Mouse (Mus musculus) midbrain, embryonic 11.5 days (tissue): ENCODE measurements around the gene Srgn. TPM values are rescaled to one million over a fixed set of nuclear protein-coding genes. Genes with fewer than 3 reads are reported as not detected.
A peak's percentile ranks its signal among the peaks of the same experiment; 100 is the strongest.

Experiments used
- ATAC-seq: fragments of 200-750 bp; cut with Nextera tagmentation; 2 replicates; pipeline ENCODE4 v1.8.0; 2017; ENCODE audit warnings: moderate TSS enrichment, moderate library complexity; ENCODE audit not compliant: low FRiP score
- DNase-seq: peaks from one replicate; pipeline ENCODE4 v3.0.0; 2015; ENCODE audit warnings: low spot score; ENCODE audit errors: missing footprints
- H3K27ac ChIP-seq: fragments of 300-500 bp; sonication (generic); 2 replicates; pipeline ENCODE4 v1.5.1; 2014; ENCODE audit warnings: low read depth, low read length
- H3K27me3 ChIP-seq: fragments of 300-500 bp; sonication (generic); 2 replicates; pipeline ENCODE4 v1.6.1; 2014; ENCODE audit warnings: mild to moderate bottlenecking, low read length, moderate library complexity, mixed read lengths; ENCODE audit not compliant: control insufficient read depth, insufficient read depth
- H3K36me3 ChIP-seq: fragments of 300-500 bp; sonication (generic); 2 replicates; pipeline ENCODE4 v1.6.1; 2014; ENCODE audit warnings: mild to moderate bottlenecking, low read length, moderate library complexity, mixed read lengths; ENCODE audit not compliant: control insufficient read depth, insufficient read depth
- H3K4me1 ChIP-seq: fragments of 300-500 bp; sonication (generic); 2 replicates; pipeline ENCODE4 v1.6.1; 2014; ENCODE audit warnings: low read length; ENCODE audit not compliant: control insufficient read depth, insufficient read depth
- H3K4me2 ChIP-seq: fragments of 300-500 bp; sonication (generic); 2 replicates; pipeline ENCODE4 v1.6.1; 2014; ENCODE audit warnings: mild to moderate bottlenecking, moderate library complexity
- H3K4me3 ChIP-seq: fragments of 300-500 bp; sonication (generic); 2 replicates; pipeline ENCODE4 v1.5.1; 2014; ENCODE audit warnings: low read depth, low read length
- H3K9ac ChIP-seq: fragments of 300-500 bp; sonication (generic); 2 replicates; pipeline ENCODE4 v1.6.1; 2014; ENCODE audit warnings: low read length
- H3K9me3 ChIP-seq: fragments of 300-500 bp; sonication (generic); 2 replicates; pipeline ENCODE4 v1.6.1; 2016; ENCODE audit warnings: low read length; ENCODE audit not compliant: control insufficient read depth
- WGBS: fragments of 180-500 bp; shearing (Covaris S2); extraction: QIAGEN DNeasy Blood & Tissue Kit; methylation state at CpG from one replicate; pipeline ENCODE4 v1.1.7; 2014; 5-methylcytosine and 5-hydroxymethylcytosine counted together
- polyA plus RNA-seq: library from polyadenylated mRNA; unstranded; fragments of >200 nt; fragmentation: Nextera tagmentation; extraction: Ambion mirVana; gene quantifications from 2 replicates; pipeline ENCODE4 v1.2.1, GENCODE M21; 2014

The Srgn gene
- polyA plus RNA-seq = 6.6 and 6.8 TPM in 2 replicates

DNA sequence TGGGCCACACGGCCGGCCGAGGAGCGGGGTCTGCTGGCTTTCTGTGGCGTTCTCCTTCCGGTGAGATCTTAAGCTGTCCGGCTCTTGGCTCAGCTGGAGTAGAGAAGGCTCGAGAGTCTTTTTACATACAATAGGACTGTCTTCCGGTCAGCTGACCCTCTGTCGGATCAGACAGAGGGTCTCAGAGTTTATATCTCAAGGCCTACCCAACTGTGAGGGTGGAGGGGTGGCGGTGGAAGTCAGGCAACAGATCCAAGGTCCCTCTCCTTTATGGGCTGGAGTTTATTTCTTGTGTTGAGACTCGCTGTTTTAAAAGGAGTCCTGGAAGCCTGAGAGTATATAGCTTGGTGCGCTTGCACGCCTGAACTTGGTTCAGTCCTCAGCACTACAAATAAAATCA is at the start of gene Srgn:
Srgn (minus strand) TSS at position 101 of the 400 bp plus-strand sequence.
- no peaks in the 10 kb centered on the region for H3K27me3 ChIP-seq
- no peaks in the 10 kb centered on the region for H3K9me3 ChIP-seq
- ATAC-seq (no peak), DNase-seq (no peak)
- H3K4me3 ChIP-seq = no peak within 1 kb of the TSS
- H3K4me2 ChIP-seq = no peak within 1 kb of the TSS
- no peaks in the 10 kb centered on the region for H3K4me1 ChIP-seq
- no peak within 1 kb of the TSS for H3K27ac ChIP-seq
- 86% methylated on average over 14 of the region's 14 CpGs for WGBS
- no peak within 1 kb of the TSS for H3K9ac ChIP-seq
- no peaks in the 10 kb centered on the region for H3K36me3 ChIP-seq

DNA sequence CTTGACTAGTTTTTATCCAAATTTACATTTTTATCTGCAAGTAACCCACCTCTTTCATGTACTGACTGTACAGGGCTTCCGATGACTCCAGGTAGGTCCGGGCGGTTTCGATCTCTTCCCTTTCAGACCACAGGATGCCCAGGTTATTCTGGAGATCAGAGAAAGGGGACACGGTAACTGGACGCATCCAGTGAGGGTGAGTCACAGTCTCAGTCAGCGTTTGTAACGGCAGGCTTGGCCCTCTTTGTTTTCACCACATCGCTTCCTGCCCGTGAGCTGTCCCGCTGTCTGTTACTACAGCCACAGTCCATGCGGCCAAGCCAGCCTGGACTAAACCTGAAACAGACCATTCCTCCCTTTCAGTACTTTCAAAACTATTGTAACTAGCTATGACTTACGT is 47.8 kb upstream of the Srgn start:
- H3K27me3 ChIP-seq = no peaks in the 10 kb centered on the region
- DNase-seq (peak; percentile 61), ATAC-seq (no peak)
- no peak overlapping the region for H3K4me3 ChIP-seq
- 92% methylated on average over 13 of the region's 13 CpGs for WGBS
- H3K27ac ChIP-seq = no peak overlapping the region
- no peaks in the 10 kb centered on the region for H3K9me3 ChIP-seq
- peaks cover 13% of the 10 kb centered on the region for H3K4me1 ChIP-seq
- no peak overlapping the region for H3K4me2 ChIP-seq
- H3K9ac ChIP-seq = no peak overlapping the region
- peaks cover 9% of the 10 kb centered on the region; the same call in 1 of the 2 replicates for H3K36me3 ChIP-seq

DNA sequence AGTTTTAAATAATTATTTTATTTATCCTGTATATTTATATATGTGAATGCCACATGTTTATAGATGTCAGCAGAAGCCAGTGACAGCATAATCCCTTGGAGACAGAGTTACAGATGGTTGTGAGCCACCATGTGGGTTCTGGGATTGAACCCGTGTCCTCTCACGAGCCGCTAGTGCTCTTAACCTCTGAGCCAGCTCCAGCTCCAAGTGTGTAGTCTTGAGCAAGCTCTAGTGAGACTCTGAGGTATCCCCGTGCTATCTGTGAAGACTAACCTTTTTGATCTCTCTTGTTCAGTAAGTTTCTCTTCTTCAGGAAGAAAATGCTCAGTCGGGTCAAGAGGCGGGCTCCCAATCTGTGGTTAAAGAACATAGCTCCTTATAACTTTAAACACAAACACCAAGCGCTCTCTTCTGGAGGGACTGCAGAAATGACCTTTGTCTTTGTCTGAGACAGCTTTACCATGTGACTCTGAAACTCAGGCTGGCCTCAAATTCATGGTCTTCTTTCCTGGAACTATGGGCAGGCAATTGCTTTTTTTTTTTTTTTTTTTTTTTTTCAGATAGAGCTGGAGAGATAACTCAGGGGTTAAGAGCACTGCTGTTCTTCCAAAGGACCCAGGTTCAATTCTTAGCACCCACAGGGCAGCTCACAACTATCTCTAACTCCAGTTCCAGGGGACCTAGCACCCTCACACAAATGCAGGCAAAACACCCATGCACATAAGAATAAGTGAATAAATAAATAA is 43.0 kb upstream of the Srgn start:
- ATAC-seq = no peak
- Histone ChIP-seq H3K9ac (no peak overlapping the region), H3K36me3 (peaks cover 25% of the 10 kb centered on the region), H3K27ac (no peak overlapping the region), H3K4me2 (no peak overlapping the region), H3K27me3 (no peaks in the 10 kb centered on the region), H3K4me1 (no peaks in the 10 kb centered on the region), H3K9me3 (no peaks in the 10 kb centered on the region), H3K4me3 (no peak overlapping the region)
- DNase-seq = peak; percentile 83
- 95% methylated on average over 7 of the region's 7 CpGs for WGBS

DNA sequence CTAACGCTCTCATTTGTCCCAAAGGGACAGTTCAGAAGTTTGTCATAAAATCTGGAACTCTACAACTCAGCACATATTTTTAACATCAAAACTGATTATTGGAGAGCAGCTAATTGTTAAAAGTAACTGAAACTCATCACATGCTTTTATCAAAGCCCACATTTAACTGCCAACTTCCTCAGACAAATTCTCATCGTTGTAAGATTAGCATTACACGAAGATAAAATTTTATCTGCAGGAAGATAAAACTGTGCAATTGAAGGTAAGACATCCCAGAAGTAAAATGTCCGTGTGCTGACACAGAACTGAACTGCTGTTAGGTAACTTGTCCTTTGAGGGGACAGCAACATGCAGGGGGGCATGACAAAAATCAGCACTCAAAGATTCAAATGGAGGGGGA is 41.6 kb upstream of the Srgn start:
- ATAC-seq (no peak), DNase-seq (peak; percentile 35)
- no peak overlapping the region for H3K4me2 ChIP-seq
- H3K4me3 ChIP-seq = no peak overlapping the region
- H3K27ac ChIP-seq = no peak overlapping the region
- WGBS = 90% methylated on average over 4 of the region's 4 CpGs
- no peaks in the 10 kb centered on the region for H3K4me1 ChIP-seq
- H3K9me3 ChIP-seq = no peaks in the 10 kb centered on the region
- no peak overlapping the region for H3K9ac ChIP-seq
- H3K27me3 ChIP-seq = no peaks in the 10 kb centered on the region
- H3K36me3 ChIP-seq = peaks cover 26% of the 10 kb centered on the region

DNA sequence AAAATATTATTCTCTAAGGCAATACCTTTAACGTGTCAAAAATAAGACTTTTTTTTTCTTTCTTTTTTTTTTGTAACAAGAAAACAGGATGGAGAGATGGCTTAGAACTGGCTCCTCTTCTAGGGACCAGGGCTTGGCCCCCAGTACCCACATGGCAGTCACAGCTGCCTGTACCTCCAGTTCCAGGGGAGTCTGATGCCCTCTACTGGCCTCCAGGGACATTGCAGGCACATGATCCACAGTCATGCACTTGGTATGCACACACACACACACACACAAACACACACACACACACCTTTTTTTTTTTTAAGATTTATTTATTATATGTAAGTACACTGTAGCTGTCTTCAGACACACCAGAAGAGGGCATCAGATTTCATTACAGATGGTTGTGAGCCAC is 30.5 kb upstream of the Srgn start:
- no peaks in the 10 kb centered on the region for H3K9me3 ChIP-seq
- no peaks in the 10 kb centered on the region for H3K4me1 ChIP-seq
- H3K9ac ChIP-seq = no peak overlapping the region
- no peak overlapping the region for H3K4me3 ChIP-seq
- H3K4me2 ChIP-seq = no peak overlapping the region
- DNase-seq (no peak), ATAC-seq (no peak)
- H3K27ac ChIP-seq = no peak overlapping the region
- WGBS = 81% methylated on average over 1 of the region's 1 CpGs
- H3K27me3 ChIP-seq = no peaks in the 10 kb centered on the region
- peaks cover 3% of the 10 kb centered on the region; the same call in 1 of the 2 replicates for H3K36me3 ChIP-seq

DNA sequence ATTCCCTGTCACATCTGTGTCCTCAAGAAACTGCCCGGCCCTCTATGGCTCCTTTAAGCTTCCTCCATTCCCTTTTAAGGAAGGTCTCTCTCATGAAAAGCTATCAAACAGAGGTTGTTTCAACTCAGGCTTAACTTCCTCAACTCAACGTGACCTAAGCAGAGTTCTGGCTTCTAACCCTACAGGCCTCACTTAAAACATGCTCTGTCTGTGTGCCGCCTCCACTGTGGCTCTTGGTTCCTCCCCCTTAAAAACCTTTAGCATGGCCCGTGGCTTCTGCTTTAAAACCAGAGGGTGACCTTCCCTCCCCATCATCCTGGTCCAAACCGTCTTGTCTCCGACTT is 29.3 kb upstream of the Srgn start:
- Histone ChIP-seq H3K36me3 (peaks cover 3% of the 10 kb centered on the region; the same call in 1 of the 2 replicates), H3K9me3 (no peaks in the 10 kb centered on the region), H3K4me2 (no peak overlapping the region), H3K27me3 (no peaks in the 10 kb centered on the region), H3K27ac (no peak overlapping the region), H3K4me3 (no peak overlapping the region), H3K9ac (no peak overlapping the region), H3K4me1 (no peaks in the 10 kb centered on the region)
- WGBS = 93% methylated on average over 6 of the region's 6 CpGs
- ATAC-seq (no peak), DNase-seq (no peak)

DNA sequence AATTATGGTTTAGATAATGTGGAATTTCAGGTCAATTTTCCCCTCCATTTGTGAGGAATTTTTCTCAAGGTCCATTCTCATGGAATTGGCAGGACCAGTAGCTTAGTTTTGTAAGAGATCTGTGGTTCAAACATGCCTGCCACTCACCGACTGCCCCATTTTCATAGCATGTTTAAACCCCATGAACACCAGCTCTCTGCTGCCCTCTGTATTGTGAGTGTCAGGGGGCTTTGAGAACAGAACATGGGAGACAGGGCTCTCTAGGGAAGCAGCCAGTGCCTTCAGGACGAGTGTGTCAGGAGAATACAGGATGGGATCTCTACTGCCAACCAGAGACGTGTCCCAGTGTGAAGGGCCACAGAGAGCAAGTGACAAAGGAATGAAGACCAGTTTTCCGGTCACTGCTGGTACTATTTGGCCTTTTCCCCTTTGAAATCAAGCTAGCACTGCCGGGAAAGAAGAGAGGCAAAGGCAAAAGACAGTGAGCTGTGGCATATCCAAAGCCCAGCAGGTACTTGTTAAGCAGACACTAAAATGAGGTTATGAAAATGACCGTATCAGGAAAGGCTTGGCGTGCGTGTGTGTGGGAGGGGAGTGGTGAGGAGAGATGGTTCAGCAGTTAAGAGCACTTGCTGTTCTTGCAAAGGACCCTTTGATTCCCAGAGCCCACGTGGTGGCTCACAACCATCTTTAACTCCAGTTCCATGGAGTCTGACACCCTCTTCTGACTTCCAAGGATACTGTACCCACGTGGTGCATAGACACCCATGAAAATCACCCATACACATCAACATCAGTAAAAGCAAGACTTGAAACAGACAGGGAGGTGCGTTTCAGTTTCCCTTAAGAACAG is 28.7 kb upstream of the Srgn start:
- no peak overlapping the region for H3K27ac ChIP-seq
- H3K4me2 ChIP-seq = no peak overlapping the region
- ATAC-seq (no peak), DNase-seq (no peak)
- H3K4me1 ChIP-seq = no peaks in the 10 kb centered on the region
- no peaks in the 10 kb centered on the region for H3K9me3 ChIP-seq
- no peak overlapping the region for H3K9ac ChIP-seq
- H3K36me3 ChIP-seq = peaks cover 3% of the 10 kb centered on the region; the same call in 1 of the 2 replicates
- no peaks in the 10 kb centered on the region for H3K27me3 ChIP-seq
- H3K4me3 ChIP-seq = no peak overlapping the region
- WGBS = 77% methylated on average over 11 of the region's 11 CpGs

DNA sequence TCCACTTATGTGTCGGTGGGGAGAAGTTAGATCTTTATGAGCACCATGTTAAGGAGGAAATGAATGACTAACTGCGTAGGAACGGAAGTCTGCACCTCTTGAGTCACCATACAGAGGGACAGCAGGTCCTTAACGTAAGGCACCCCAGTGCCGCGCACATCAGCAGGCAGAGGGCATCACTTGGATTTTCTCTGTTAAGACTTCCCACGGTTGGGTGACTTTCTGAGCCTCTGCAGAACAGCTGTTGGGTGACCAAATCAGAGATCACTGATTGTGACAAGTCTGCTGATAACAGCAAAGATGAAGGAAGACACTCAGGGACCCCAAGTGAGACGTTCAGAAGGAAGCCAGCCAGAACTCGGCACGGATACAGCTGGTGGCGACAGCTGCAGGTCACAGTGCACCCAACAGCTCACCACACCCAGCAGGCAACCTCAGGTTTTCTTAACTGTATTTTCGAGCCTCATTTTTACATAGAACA is 26.4 kb upstream of the Srgn start:
- Histone ChIP-seq H3K27me3 (no peaks in the 10 kb centered on the region), H3K9me3 (no peaks in the 10 kb centered on the region), H3K27ac (no peak overlapping the region), H3K9ac (no peak overlapping the region), H3K4me2 (no peak overlapping the region), H3K4me1 (no peaks in the 10 kb centered on the region), H3K4me3 (no peak overlapping the region), H3K36me3 (no peaks in the 10 kb centered on the region; the same call in 1 of the 2 replicates)
- DNase-seq = no peak
- 81% methylated on average over 12 of the region's 12 CpGs for WGBS
- no peak for ATAC-seq

DNA sequence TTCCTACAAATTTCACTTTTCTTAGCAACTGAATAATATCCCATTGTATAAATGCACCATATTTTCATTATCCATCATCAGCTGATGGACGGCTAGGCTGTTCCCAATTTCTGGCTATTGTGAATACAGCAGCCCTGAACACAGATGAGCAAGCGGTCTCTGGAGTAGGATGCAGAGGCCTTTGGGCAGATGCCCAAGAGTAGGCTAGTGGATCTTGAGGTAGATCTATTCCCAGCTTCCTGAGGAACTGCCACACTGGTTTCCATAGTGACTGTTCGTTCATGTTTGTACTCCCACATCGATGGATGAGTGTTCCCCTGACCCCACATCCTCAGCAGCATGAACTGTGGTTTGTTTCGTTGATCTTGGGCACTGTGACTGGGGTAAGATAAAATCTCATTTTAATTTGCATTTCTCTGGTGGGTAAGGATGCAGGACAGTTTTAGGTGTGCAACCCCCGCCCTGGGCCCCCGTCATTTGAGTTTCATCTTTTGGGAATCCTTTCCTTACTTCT is 23.6 kb upstream of the Srgn start:
- no peak overlapping the region for H3K27ac ChIP-seq
- WGBS = 84% methylated on average over 7 of the region's 7 CpGs
- H3K9me3 ChIP-seq = no peaks in the 10 kb centered on the region
- no peak overlapping the region for H3K4me2 ChIP-seq
- DNase-seq (no peak), ATAC-seq (no peak)
- H3K4me1 ChIP-seq = no peaks in the 10 kb centered on the region
- no peaks in the 10 kb centered on the region for H3K27me3 ChIP-seq
- H3K36me3 ChIP-seq = no peaks in the 10 kb centered on the region
- no peak overlapping the region for H3K9ac ChIP-seq
- H3K4me3 ChIP-seq = no peak overlapping the region
